Mouse (Mus musculus) liver, embryonic 14.5 days (tissue): ENCODE data around the gene Asna1. TPM values are rescaled to one million over a fixed set of nuclear protein-coding genes. Genes with fewer than 3 reads are reported as not detected.

ENCODE experiments used
- ATAC-seq: fragments of 200-750 bp; cut with Nextera tagmentation; 2 replicates; pipeline ENCODE4 v1.8.0; 2017; ENCODE audit warnings: moderate number of reproducible peaks, mild to moderate bottlenecking, moderate library complexity; ENCODE audit not compliant: insufficient read depth
- DNase-seq, 3 experiments: peaks; one replicate each; pipeline ENCODE4 v3.0.0-alpha.2; 2012 to 2013; ENCODE audit warnings: low read depth in 3 of 3, low spot score in 3 of 3
- H3K27ac ChIP-seq: fragments of 300-500 bp; sonication (generic); 2 replicates; pipeline ENCODE4 v1.5.1; 2014; ENCODE audit warnings: moderate library complexity, mild to moderate bottlenecking, control low read depth, inconsistent platforms
- H3K27me3 ChIP-seq: fragments of 300-500 bp; sonication (generic); 2 replicates; pipeline ENCODE4 v1.6.1; 2014; ENCODE audit warnings: mild to moderate bottlenecking, low read length, moderate library complexity; ENCODE audit not compliant: control insufficient read depth, insufficient read depth
- H3K36me3 ChIP-seq: fragments of 300-500 bp; sonication (generic); replicated peaks from 2 replicates; pipeline ENCODE4 v1.6.1; 2014; ENCODE audit warnings: low read depth; ENCODE audit not compliant: control insufficient read depth, insufficient read depth
- H3K4me1 ChIP-seq, 2 experiments: fragments of 200-500 bp in 1 of 2; fragments of 300-500 bp in 1 of 2; sonication (generic) in 1 of 2; replicated peaks; 2 replicates each; pipeline ENCODE4 v1.6.1; 2012 to 2014; ENCODE audit warnings: antibody characterized with exemption in 1 of 2, inconsistent platforms in 1 of 2, low read length in 1 of 2; ENCODE audit not compliant: control insufficient read depth in 2 of 2, insufficient read depth in 2 of 2
- H3K4me2 ChIP-seq: fragments of 300-500 bp; sonication (generic); 2 replicates; pipeline ENCODE4 v1.6.1; 2014; ENCODE audit warnings: low read depth, mild to moderate bottlenecking, control low read depth, moderate library complexity
- H3K4me3 ChIP-seq, 2 experiments: fragments of 200-500 bp in 1 of 2; fragments of 300-500 bp in 1 of 2; sonication (generic) in 1 of 2; 2 replicates each; pipeline ENCODE4 v1.5.1; 2012 to 2014; ENCODE audit warnings: low read depth in 2 of 2, low read length in 2 of 2, mild to moderate bottlenecking in 2 of 2, control low read depth in 1 of 2, inconsistent platforms in 1 of 2, moderate library complexity in 1 of 2; ENCODE audit not compliant: insufficient read depth in 1 of 2
- H3K9ac ChIP-seq: fragments of 300-500 bp; sonication (generic); replicated peaks from 2 replicates; pipeline ENCODE4 v1.6.1; 2014; ENCODE audit warnings: mild to moderate bottlenecking, control low read depth, moderate library complexity
- H3K9me3 ChIP-seq: fragments of 300-500 bp; sonication (generic); 2 replicates; pipeline ENCODE4 v1.6.1; 2016; ENCODE audit warnings: low read length, mixed read lengths; ENCODE audit not compliant: control insufficient read depth
- CTCF ChIP-seq: IDR thresholded peaks from 2 replicates; pipeline ENCODE4 v1.5.1; 2016; ENCODE audit warnings: antibody characterized with exemption, low read depth, control low read depth
- EP300 ChIP-seq: IDR thresholded peaks from 2 replicates; pipeline ENCODE4 v1.6.1; 2016; ENCODE audit warnings: antibody characterized with exemption, low read depth
- WGBS: fragments of 180-500 bp; shearing (Covaris S2); extraction: QIAGEN DNeasy Blood & Tissue Kit; methylation state at CpG from one replicate; pipeline ENCODE4 v1.1.7; 2014; ENCODE audit not compliant: insufficient replicate concordance; 5-methylcytosine and 5-hydroxymethylcytosine counted together
- polyA plus RNA-seq, 2 experiments: library from polyadenylated mRNA; depleted of rRNA in 1 of 2; stranded (reverse) in 1 of 2; unstranded in 1 of 2; fragments of >200 nt; fragmentation: Nextera tagmentation in 1 of 2; extraction: Ambion mirVana in 1 of 2; gene quantifications; 2 replicates each; pipeline versions ENCODE4 v1.2.1 to v1.2.3; 2012 to 2014

Gene Asna1
- polyA plus RNA-seq, 2 experiments, result 56.9 to 85.3 TPM

- Histone ChIP-seq H3K4me3 (peak overlapping the region; percentile 50 to 79), H3K4me1 (peaks cover 15 to 18% of the 10 kb centered on the region in 2 experiments), H3K9ac (peak overlapping the region; percentile 75), H3K4me2 (peak overlapping the region; percentile 98), H3K36me3 (peaks cover 32% of the 10 kb centered on the region), H3K9me3 (no peaks in the 10 kb centered on the region), H3K27ac (peak overlapping the region; percentile 75), H3K27me3 (no peaks in the 10 kb centered on the region)
- DNase-seq (peak; percentile 70 to 71 (median 71)), ATAC-seq (no peak)
- TF ChIP-seq EP300, result no peak
- no peak for TF ChIP-seq CTCF
- 2% methylated on average over 13 of the region's 13 CpGs for WGBS
Observed at GRCm38 (mm10) chr8:85034764-85035163, 9.7 kb upstream of the Asna1 start.

- Histone ChIP-seq H3K27me3 (no peaks in the 10 kb centered on the region), H3K27ac (0 out of 2 replicates have a peak overlapping the region, but pooled peaks have one; percentile 9), H3K9ac (no peak overlapping the region), H3K36me3 (peaks cover 37% of the 10 kb centered on the region), H3K4me3 (no peak overlapping the region), H3K4me1 (peaks cover 16 to 18% of the 10 kb centered on the region in 2 experiments), H3K4me2 (peak overlapping the region; percentile 98), H3K9me3 (no peaks in the 10 kb centered on the region)
- ATAC-seq (no peak), DNase-seq (no peak)
- TF ChIP-seq CTCF, result no peak
- no peak for TF ChIP-seq EP300
- WGBS, result 40% methylated on average over 1 of the region's 1 CpGs
Observed at GRCm38 (mm10) chr8:85033867-85034266, 8.8 kb upstream of the Asna1 start.

- ATAC-seq, result no peak
- no peak overlapping the region for H3K27ac ChIP-seq
- H3K27me3 ChIP-seq, result no peaks in the 10 kb centered on the region
- no peaks in the 10 kb centered on the region for H3K9me3 ChIP-seq
- no peak overlapping the region for H3K4me2 ChIP-seq
- no peak for DNase-seq
- H3K36me3 ChIP-seq, result peaks cover 37% of the 10 kb centered on the region
- no peak overlapping the region for H3K4me3 ChIP-seq
- H3K9ac ChIP-seq, result no peak overlapping the region
- no peak for TF ChIP-seq CTCF
- TF ChIP-seq EP300, result no peak
- 73% methylated on average over 4 of the region's 4 CpGs for WGBS
- H3K4me1 ChIP-seq, result peaks cover 19 to 22% of the 10 kb centered on the region in 2 experiments
Observed at GRCm38 (mm10) chr8:85032622-85033311, 7.7 kb upstream of the Asna1 start.

- ATAC-seq (no peak), DNase-seq (no peak)
- Histone ChIP-seq H3K4me3 (peak overlapping the region in 1 of 2 experiments; percentile 98; a peak in 2 of 4 replicates), H3K36me3 (peaks cover 37% of the 10 kb centered on the region), H3K4me2 (peak overlapping the region; percentile 97; the same call in 1 of the 2 replicates), H3K9me3 (no peaks in the 10 kb centered on the region), H3K27me3 (no peaks in the 10 kb centered on the region), H3K27ac (no peak overlapping the region), H3K9ac (no peak overlapping the region), H3K4me1 (peaks cover 23 to 25% of the 10 kb centered on the region in 2 experiments)
- TF ChIP-seq CTCF (no peak), EP300 (no peak)
- 76% methylated on average over 14 of the region's 14 CpGs for WGBS
Observed at GRCm38 (mm10) chr8:85029271-85029670, 4.2 kb upstream of the Asna1 start.

- 23% methylated on average over 2 of the region's 2 CpGs for WGBS
- H3K4me1 ChIP-seq, result peaks cover 24 to 28% of the 10 kb centered on the region in 2 experiments
- H3K9me3 ChIP-seq, result no peaks in the 10 kb centered on the region
- H3K4me2 ChIP-seq, result peak overlapping the region; percentile 97
- ATAC-seq (no peak), DNase-seq (peak in 1 of 3 experiments; percentile 16)
- no peaks in the 10 kb centered on the region for H3K27me3 ChIP-seq
- H3K4me3 ChIP-seq, result peak overlapping the region; percentile 94 to 98
- peak overlapping the region; percentile 99 for H3K9ac ChIP-seq
- H3K36me3 ChIP-seq, result peaks cover 37% of the 10 kb centered on the region
- TF ChIP-seq CTCF, result no peak; the same call in 1 of the 2 replicates
- TF ChIP-seq EP300, result no peak
- H3K27ac ChIP-seq, result peak overlapping the region; percentile 91; the same call in 1 of the 2 replicates
Observed at GRCm38 (mm10) chr8:85027922-85028321, 2.8 kb upstream of the Asna1 start.
